Mouse (Mus musculus): ENCODE data around the gene Pigq.

Gene Pigq

GRCm38 (mm10) chr17:25944366-25945163, at the start of gene Pigq, which contains the start of gene Nhlrc4:
Gene Pigq, minus strand, starts transcription at chr17:25944936.
Gene Nhlrc4, minus strand, starts transcription at chr17:25944961.
- no peak for DNase-seq (ENCODE audit: extremely low spot score, low spot score)

- DNase-seq (ENCODE audit: extremely low spot score, low spot score) = no peak
These were observed 48.8 kb upstream of the Pigq start for GRCm38 (mm10) chr17:25993489-25993888.

- DNase-seq (ENCODE audit: extremely low spot score, low spot score) = no peak
These were observed 47.5 kb upstream of the Pigq start for GRCm38 (mm10) chr17:25992274-25992673.

GRCm38 (mm10) chr17:25990331-25990730, 45.6 kb upstream of the Pigq start:
- DNase-seq (ENCODE audit: extremely low spot score, low spot score) = no peak

- peak; percentile 92 for DNase-seq (ENCODE audit: extremely low spot score, low spot score)
These were observed 40.9 kb upstream of the Pigq start, which contains the start of gene Capn15 for GRCm38 (mm10) chr17:25985306-25986294. Gene Capn15, minus strand, starts transcription at chr17:25985796.

GRCm38 (mm10) chr17:25984556-25985305, 40.0 kb upstream of the Pigq start:
- no peak for DNase-seq (ENCODE audit: extremely low spot score, low spot score)

- no peak for DNase-seq (ENCODE audit: extremely low spot score, low spot score)
These were observed 39.3 kb upstream of the Pigq start for GRCm38 (mm10) chr17:25984066-25984465.

GRCm38 (mm10) chr17:25982913-25983312, 38.2 kb upstream of the Pigq start:
- DNase-seq (ENCODE audit: extremely low spot score, low spot score) = no peak

GRCm38 (mm10) chr17:25980854-25981253, 36.1 kb upstream of the Pigq start:
- no peak for DNase-seq (ENCODE audit: extremely low spot score, low spot score)

GRCm38 (mm10) chr17:25979829-25980738, 35.3 kb upstream of the Pigq start:
- no peak for DNase-seq (ENCODE audit: extremely low spot score, low spot score)

GRCm38 (mm10) chr17:25970954-25971707, 26.4 kb upstream of the Pigq start:
- DNase-seq (ENCODE audit: extremely low spot score, low spot score) = no peak

GRCm38 (mm10) chr17:25970448-25970847, 25.7 kb upstream of the Pigq start:
- DNase-seq (ENCODE audit: extremely low spot score, low spot score) = no peak

- no peak for DNase-seq (ENCODE audit: extremely low spot score, low spot score)
These were observed 23.4 kb upstream of the Pigq start for GRCm38 (mm10) chr17:25968176-25968575.

GRCm38 (mm10) chr17:25967652-25968051, 22.9 kb upstream of the Pigq start:
- DNase-seq (ENCODE audit: extremely low spot score, low spot score) = no peak

GRCm38 (mm10) chr17:25964271-25964670, 19.5 kb upstream of the Pigq start:
- DNase-seq (ENCODE audit: extremely low spot score, low spot score) = no peak

- DNase-seq (ENCODE audit: extremely low spot score, low spot score) = no peak
These were observed 17.7 kb upstream of the Pigq start for GRCm38 (mm10) chr17:25962413-25962905.

GRCm38 (mm10) chr17:25961566-25961965, 16.8 kb upstream of the Pigq start:
- no peak for DNase-seq (ENCODE audit: extremely low spot score, low spot score)

GRCm38 (mm10) chr17:25959630-25960467, 15.1 kb upstream of the Pigq start:
- no peak for DNase-seq (ENCODE audit: extremely low spot score, low spot score)

All from neural tube, embryonic 10.5 days (tissue).